Comparison of ENCODE assay signal across 8 mouse cellular contexts in the genomic region with DNA sequence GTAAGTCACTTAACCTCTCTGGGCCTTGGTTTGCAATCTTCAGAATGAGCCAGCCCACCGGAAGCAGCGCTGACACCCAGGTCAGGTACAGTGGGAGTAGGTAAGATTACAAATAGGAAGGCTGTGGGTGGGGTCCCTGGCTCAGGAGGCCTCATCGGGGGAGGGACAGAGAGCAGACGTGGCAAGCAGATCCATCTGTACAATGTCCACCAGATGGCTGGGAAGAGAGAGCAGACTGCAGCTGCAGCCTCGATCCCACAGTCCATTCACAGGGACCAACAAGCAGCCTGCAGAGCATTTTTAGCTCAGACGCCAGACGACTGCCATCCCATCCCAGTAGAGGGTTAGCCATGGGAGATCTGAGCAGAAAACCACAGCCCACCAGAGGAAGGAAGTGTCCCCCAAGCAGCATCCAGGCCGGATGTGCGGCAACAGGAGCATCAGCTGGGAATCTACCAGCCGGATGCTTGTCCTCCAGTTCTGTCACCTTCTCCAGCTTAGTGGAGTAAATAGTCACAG. TPM values are rescaled to one million over a fixed set of nuclear protein-coding genes. Genes with fewer than 3 reads are reported as not detected.
DNase-seq lines count a peak whose midpoint lies in the region; ATAC-seq and TF ChIP-seq lines count a peak whose summit lies in the region.

No protein-coding gene starts in this region.

- H3K27me3 ChIP-seq in lung, embryonic 15.5 days, result no peaks in the 10 kb centered on the region
- no peaks in the 10 kb centered on the region; the same call in 1 of the 2 replicates for H3K27me3 ChIP-seq in embryonic facial prominence, embryonic 10.5 days (replicated peaks; ENCODE audit: low read depth, poor library complexity, severe bottlenecking)
- no peaks in the 10 kb centered on the region for H3K27me3 ChIP-seq in hindbrain, embryonic 13.5 days
- H3K27me3 ChIP-seq in lung, postnatal 0 days (replicated peaks; ENCODE audit: insufficient read depth, low read length), result no peaks in the 10 kb centered on the region

- H3K4me3 ChIP-seq in lung, embryonic 15.5 days, result peak overlapping the region; percentile 13; the same call in 1 of the 2 replicates
- H3K4me3 ChIP-seq in embryonic facial prominence, embryonic 10.5 days, result peak overlapping the region; percentile 81
- H3K4me3 ChIP-seq in hindbrain, embryonic 13.5 days, result peak overlapping the region; percentile 76
- H3K4me3 ChIP-seq in lung, postnatal 0 days (ENCODE audit: low read depth, low read length), result no peak overlapping the region

- peaks cover 43% of the 10 kb centered on the region for H3K4me1 ChIP-seq in lung, embryonic 15.5 days
- H3K4me1 ChIP-seq in embryonic facial prominence, embryonic 10.5 days, result peaks cover 81% of the 10 kb centered on the region
- peaks cover 72% of the 10 kb centered on the region for H3K4me1 ChIP-seq in hindbrain, embryonic 13.5 days (replicated peaks)
- peaks cover 18% of the 10 kb centered on the region; the same call in 1 of the 2 replicates for H3K4me1 ChIP-seq in lung, postnatal 0 days (ENCODE audit: insufficient read depth, low read depth, low read length)

- no peak for ATAC-seq in lung, embryonic 15.5 days (ENCODE audit: borderline replicate concordance, extremely low read depth, low FRiP score, low TSS enrichment)
- no peak for ATAC-seq in hindbrain, embryonic 13.5 days (ENCODE audit: low FRiP score)
- ATAC-seq in lung, postnatal 0 days, result no peak

- H3K36me3 ChIP-seq in lung, embryonic 15.5 days, result no peaks in the 10 kb centered on the region
- peaks cover 33% of the 10 kb centered on the region for H3K36me3 ChIP-seq in embryonic facial prominence, embryonic 10.5 days (replicated peaks)
- H3K36me3 ChIP-seq in hindbrain, embryonic 13.5 days, result peaks cover 14% of the 10 kb centered on the region; the same call in 1 of the 2 replicates
- no peaks in the 10 kb centered on the region for H3K36me3 ChIP-seq in lung, postnatal 0 days (ENCODE audit: insufficient read depth, low read length)

- WGBS in lung, embryonic 15.5 days, result 34% methylated on average over 10 of the region's 10 CpGs
- WGBS in embryonic facial prominence, embryonic 10.5 days, result 54% methylated on average over 10 of the region's 10 CpGs
- WGBS in hindbrain, embryonic 13.5 days, result 34% methylated on average over 10 of the region's 10 CpGs
- WGBS in lung, postnatal 0 days, result 36% methylated on average over 10 of the region's 10 CpGs

- H3K4me2 ChIP-seq in lung, embryonic 15.5 days, result peak overlapping the region; percentile 89
- peak overlapping the region; percentile 83 for H3K4me2 ChIP-seq in hindbrain, embryonic 13.5 days
- peak overlapping the region; percentile 42 for H3K4me2 ChIP-seq in lung, postnatal 0 days (replicated peaks; ENCODE audit: low read depth, low read length)

- peak overlapping the region; percentile 46 for H3K27ac ChIP-seq in lung, embryonic 15.5 days
- peak overlapping the region; percentile 61 for H3K27ac ChIP-seq in embryonic facial prominence, embryonic 10.5 days (replicated peaks)
- peak overlapping the region; percentile 88 for H3K27ac ChIP-seq in hindbrain, embryonic 13.5 days
- H3K27ac ChIP-seq in lung, postnatal 0 days (ENCODE audit: low read length), result peak overlapping the region; percentile 51; the same call in 1 of the 2 replicates

- H3K9me3 ChIP-seq in lung, embryonic 15.5 days, result no peaks in the 10 kb centered on the region
- H3K9me3 ChIP-seq in embryonic facial prominence, embryonic 10.5 days, result no peaks in the 10 kb centered on the region
- H3K9me3 ChIP-seq in hindbrain, embryonic 13.5 days, result no peaks in the 10 kb centered on the region
- H3K9me3 ChIP-seq in lung, postnatal 0 days (ENCODE audit: low read length), result no peaks in the 10 kb centered on the region

- TF ChIP-seq EP300 in lung, postnatal 0 days (IDR thresholded peaks at IDR 0.05), result peak; percentile 46; the same call in 1 of the 2 replicates

- DNase-seq in lung, postnatal 14 days, result no peak
- no peak for DNase-seq in embryonic facial prominence, embryonic 10.5 days (ENCODE audit: low spot score)
- peak; percentile 44 for DNase-seq in lung, postnatal 0 days (ENCODE audit: low spot score)
- DNase-seq in thymus, postnatal 25 days, result peak; percentile 52
- no peak for DNase-seq in frontal cortex, adult 2 months (ENCODE audit: extremely low spot score in 1 of 2, low spot score in 1 of 2)
- no peak for DNase-seq in layer of hippocampus, adult 8-10 months (ENCODE audit: low spot score in 2 of 2)

- peak; percentile 19; the same call in 1 of the 2 replicates for TF ChIP-seq CTCF in lung, postnatal 0 days (IDR thresholded peaks at IDR 0.05)

- peak overlapping the region; percentile 2; the same call in 1 of the 2 replicates for H3K9ac ChIP-seq in lung, embryonic 15.5 days
- peak overlapping the region; percentile 87 for H3K9ac ChIP-seq in hindbrain, embryonic 13.5 days
- H3K9ac ChIP-seq in lung, postnatal 0 days (replicated peaks; ENCODE audit: low read depth), result no peak overlapping the region

RNA-seq across cellular contexts. Expression of a gene that starts 2.7 kb away (rescaled TPM):
- 65.8 and 68.1 TPM in 2 replicates for polyA plus RNA-seq in lung, embryonic 15.5 days (2015; fragmentation: Nextera tagmentation; extraction: Ambion mirVana)
- 137 and 149 TPM in 2 replicates for polyA plus RNA-seq in embryonic facial prominence, embryonic 10.5 days (2016; fragmentation: Nextera tagmentation; extraction: Ambion mirVana)
- 98.1 and 106 TPM in 2 replicates for polyA plus RNA-seq in hindbrain, embryonic 13.5 days (2015; fragmentation: Nextera tagmentation; extraction: Ambion mirVana)
- polyA plus RNA-seq in lung, postnatal 0 days (2015; fragmentation: Nextera tagmentation; extraction: Ambion mirVana), result 54.3 and 54.6 TPM in 2 replicates
- polyA plus RNA-seq in frontal cortex, adult 2 months (2012; rRNA removed), result 108 and 119 TPM in 2 replicates
- 100 to 1,000 TPM; 119 to 176 (median 137) TPM for total RNA-seq in layer of hippocampus, adult 8-10 months (2022)

RNA-seq across cellular contexts. Expression of a gene that starts 24.5 kb away (rescaled TPM):
- 13.7 and 14.7 TPM in 2 replicates for polyA plus RNA-seq in lung, embryonic 15.5 days (2015; fragmentation: Nextera tagmentation; extraction: Ambion mirVana)
- polyA plus RNA-seq in embryonic facial prominence, embryonic 10.5 days (2016; fragmentation: Nextera tagmentation; extraction: Ambion mirVana), result 10.4 and 11.3 TPM in 2 replicates
- polyA plus RNA-seq in hindbrain, embryonic 13.5 days (2015; fragmentation: Nextera tagmentation; extraction: Ambion mirVana), result 14.6 and 14.8 TPM in 2 replicates
- polyA plus RNA-seq in lung, postnatal 0 days (2015; fragmentation: Nextera tagmentation; extraction: Ambion mirVana), result 11.4 and 11.6 TPM in 2 replicates
- 9.5 and 10.2 TPM in 2 replicates for polyA plus RNA-seq in frontal cortex, adult 2 months (2012; rRNA removed)
- 1 to 10 TPM; 7.0 to 9.4 (median 7.3) TPM for total RNA-seq in layer of hippocampus, adult 8-10 months (2022)

RNA-seq across cellular contexts. Expression of a gene that starts 59.4 kb away (rescaled TPM):
- polyA plus RNA-seq in lung, embryonic 15.5 days (2015; fragmentation: Nextera tagmentation; extraction: Ambion mirVana), result 12.3 and 14.8 TPM in 2 replicates
- 12.8 and 14.5 TPM in 2 replicates for polyA plus RNA-seq in embryonic facial prominence, embryonic 10.5 days (2016; fragmentation: Nextera tagmentation; extraction: Ambion mirVana)
- polyA plus RNA-seq in hindbrain, embryonic 13.5 days (2015; fragmentation: Nextera tagmentation; extraction: Ambion mirVana), result 11.8 and 12.8 TPM in 2 replicates
- polyA plus RNA-seq in lung, postnatal 0 days (2015; fragmentation: Nextera tagmentation; extraction: Ambion mirVana), result 7.9 and 9.7 TPM in 2 replicates
- polyA plus RNA-seq in frontal cortex, adult 2 months (2012; rRNA removed), result 12.1 and 12.7 TPM in 2 replicates
- total RNA-seq in layer of hippocampus, adult 8-10 months (2022), result 10 to 100 TPM; 12.5 to 15.9 (median 15.5) TPM

Comparison
In these comparisons a context has a peak if more than half of its experiments do, and no peak if none do; other contexts are left out.
1. DNase-seq: peak in lung, postnatal 0 days (single experiment) and thymus, postnatal 25 days (single experiment); none in lung, postnatal 14 days (single experiment), embryonic facial prominence, embryonic 10.5 days (single experiment), frontal cortex, adult 2 months (0 of 2) and layer of hippocampus, adult 8-10 months (0 of 2).
2. Peak in every context shown above with its lines, with median percentiles within 50 percentile points of each other: H3K27ac ChIP-seq and H3K4me2 ChIP-seq.